Mouse (Mus musculus): ENCODE results near the gene Hsf2bp. TPM values are rescaled to one million over a fixed set of nuclear protein-coding genes. Genes with fewer than 3 reads are reported as not detected.
A peak's percentile ranks its signal among the peaks of the same experiment; 100 is the strongest.

Hsf2bp gene
- polyA plus RNA-seq, 1 experiment = 5.1 TPM

DNA sequence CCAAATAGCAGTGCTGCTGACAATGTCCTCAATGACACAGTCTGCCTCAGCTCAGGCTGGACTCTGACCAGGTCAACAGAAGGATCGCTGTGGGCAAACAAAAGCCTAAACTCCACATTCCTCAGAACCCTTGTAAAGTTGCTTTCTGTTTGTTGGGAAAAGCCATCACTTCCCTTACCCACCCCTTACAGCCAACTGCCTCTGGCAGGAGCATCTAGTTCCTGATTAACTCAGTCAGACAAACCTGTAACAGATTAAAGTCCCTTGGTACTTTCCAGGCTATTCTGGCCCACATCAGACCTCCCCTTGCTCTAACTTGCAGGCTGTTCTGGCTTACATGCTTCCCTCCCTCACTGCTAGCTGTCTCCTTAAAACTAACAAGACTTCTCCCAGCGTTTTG, 70.5 kb downstream of the Hsf2bp start:
- peak; percentile 94 for DNase-seq
- 6% methylated on average over 2 of the region's 2 CpGs for WGBS
- no peak overlapping the region for H3K4me3 ChIP-seq (ENCODE audit: insufficient read depth, low read depth, low read length)
- peaks cover 35% of the 10 kb centered on the region for H3K4me1 ChIP-seq (ENCODE audit: control insufficient read depth, insufficient read depth, low read length)
- no peaks in the 10 kb centered on the region for H3K36me3 ChIP-seq (ENCODE audit: control insufficient read depth, insufficient read depth, low read length)
- H3K27me3 ChIP-seq (replicated peaks; ENCODE audit: control insufficient read depth, insufficient read depth, low read length) = no peaks in the 10 kb centered on the region
- peak overlapping the region; percentile 95 for H3K27ac ChIP-seq (ENCODE audit: insufficient read depth, low read depth, low read length)
- no peak for TF ChIP-seq POLR2A (IDR thresholded peaks at IDR 0.05; ENCODE audit: low read depth, low read length)
- no peak for TF ChIP-seq CTCF (conservative IDR thresholded peaks at IDR 0.05; ENCODE audit: insufficient read depth, insufficient read length, low read depth, low read length)

- no peak overlapping the region for H3K4me3 ChIP-seq (ENCODE audit: insufficient read depth, low read depth, low read length)
- no peak overlapping the region for H3K27ac ChIP-seq (ENCODE audit: insufficient read depth, low read depth, low read length)
- WGBS = 65% methylated on average over 4 of the region's 4 CpGs
- TF ChIP-seq CTCF (conservative IDR thresholded peaks at IDR 0.05; ENCODE audit: insufficient read depth, insufficient read length, low read depth, low read length) (no peak), POLR2A (IDR thresholded peaks at IDR 0.05; ENCODE audit: low read depth, low read length) (no peak)
- no peaks in the 10 kb centered on the region for H3K36me3 ChIP-seq (ENCODE audit: control insufficient read depth, insufficient read depth, low read length)
- no peak for DNase-seq
- peaks cover 36% of the 10 kb centered on the region for H3K4me1 ChIP-seq (ENCODE audit: control insufficient read depth, insufficient read depth, low read length)
- no peaks in the 10 kb centered on the region for H3K27me3 ChIP-seq (replicated peaks; ENCODE audit: control insufficient read depth, insufficient read depth, low read length)
These were observed 73.2 kb downstream of the Hsf2bp start for GRCm38 (mm10) chr17:31962930-31963329.

- peak overlapping the region; percentile 26; the same call in 1 of the 2 replicates for H3K27ac ChIP-seq (ENCODE audit: insufficient read depth, low read depth, low read length)
- no peak for DNase-seq
- H3K4me1 ChIP-seq (ENCODE audit: control insufficient read depth, insufficient read depth, low read length) = peaks cover 31% of the 10 kb centered on the region
- H3K27me3 ChIP-seq (replicated peaks; ENCODE audit: control insufficient read depth, insufficient read depth, low read length) = no peaks in the 10 kb centered on the region
- no peak overlapping the region for H3K4me3 ChIP-seq (ENCODE audit: insufficient read depth, low read depth, low read length)
- WGBS = 85% methylated on average over 5 of the region's 5 CpGs
- H3K36me3 ChIP-seq (ENCODE audit: control insufficient read depth, insufficient read depth, low read length) = no peaks in the 10 kb centered on the region
- TF ChIP-seq CTCF (conservative IDR thresholded peaks at IDR 0.05; ENCODE audit: insufficient read depth, insufficient read length, low read depth, low read length) = no peak
- no peak for TF ChIP-seq POLR2A (IDR thresholded peaks at IDR 0.05; ENCODE audit: low read depth, low read length)
These were observed 73.9 kb downstream of the Hsf2bp start for GRCm38 (mm10) chr17:31962281-31962680.

DNA sequence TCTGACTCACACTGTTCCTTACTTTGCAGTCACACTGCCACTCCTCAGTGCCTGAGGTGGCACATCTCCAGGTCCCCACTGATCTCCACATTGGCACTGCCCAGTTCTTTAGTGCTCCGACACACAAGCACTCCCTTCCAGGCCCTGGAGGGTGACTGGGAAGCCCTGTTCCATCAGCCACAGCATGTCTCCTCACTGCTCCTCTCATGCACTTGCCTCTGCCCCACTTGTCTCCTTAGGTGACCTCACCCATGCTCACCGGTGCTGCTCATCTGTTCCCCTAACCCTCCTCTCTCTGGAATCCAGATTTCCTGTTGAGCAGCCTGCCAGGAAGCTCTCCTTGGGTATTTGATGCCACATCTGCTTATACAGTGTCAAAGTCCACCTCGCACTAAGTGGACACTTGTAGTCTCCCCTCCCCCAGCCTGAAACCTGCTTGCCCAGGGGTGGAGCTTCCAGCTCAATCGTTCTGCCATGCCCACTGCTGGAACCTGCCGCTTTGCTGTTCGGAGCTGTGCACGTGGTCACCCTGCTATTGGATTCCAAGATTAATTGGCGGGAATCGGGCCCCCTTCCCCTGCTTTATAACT, 81.5 kb downstream of the Hsf2bp start:
- Histone ChIP-seq H3K27me3 (replicated peaks; ENCODE audit: control insufficient read depth, insufficient read depth, low read length) (no peaks in the 10 kb centered on the region), H3K4me3 (ENCODE audit: insufficient read depth, low read depth, low read length) (no peak overlapping the region), H3K36me3 (ENCODE audit: control insufficient read depth, insufficient read depth, low read length) (no peaks in the 10 kb centered on the region), H3K4me1 (ENCODE audit: control insufficient read depth, insufficient read depth, low read length) (peaks cover 2% of the 10 kb centered on the region; the same call in 1 of the 2 replicates), H3K27ac (ENCODE audit: insufficient read depth, low read depth, low read length) (peak overlapping the region; percentile 65)
- no peak for TF ChIP-seq POLR2A (IDR thresholded peaks at IDR 0.05; ENCODE audit: low read depth, low read length)
- TF ChIP-seq CTCF (conservative IDR thresholded peaks at IDR 0.05; ENCODE audit: insufficient read depth, insufficient read length, low read depth, low read length) = no peak
- DNase-seq = peak; percentile 91
- 67% methylated on average over 9 of the region's 9 CpGs for WGBS

DNA sequence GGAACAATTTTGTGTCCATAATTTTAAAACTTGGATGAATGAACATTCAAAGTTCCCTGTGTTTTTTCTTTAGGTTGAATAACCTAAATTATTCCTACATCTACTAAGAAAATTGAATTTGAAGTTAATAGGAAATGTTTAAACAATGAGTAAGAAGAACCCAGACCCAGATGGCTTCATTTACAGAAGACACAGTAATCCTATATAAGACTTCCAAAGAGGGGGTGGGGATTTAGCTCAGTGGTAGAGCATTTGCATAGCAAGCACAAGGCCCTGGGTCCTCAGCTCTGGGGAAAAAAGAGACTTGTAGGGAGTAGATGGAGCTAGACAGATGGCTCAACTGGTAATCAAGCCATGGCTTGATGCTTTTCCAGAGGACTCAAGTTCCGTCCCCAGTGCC, 87.1 kb downstream of the Hsf2bp start:
- H3K27me3 ChIP-seq (replicated peaks; ENCODE audit: control insufficient read depth, insufficient read depth, low read length) = no peaks in the 10 kb centered on the region
- no peak for DNase-seq
- H3K4me3 ChIP-seq (ENCODE audit: insufficient read depth, low read depth, low read length) = no peak overlapping the region
- no peak for TF ChIP-seq CTCF (conservative IDR thresholded peaks at IDR 0.05; ENCODE audit: insufficient read depth, insufficient read length, low read depth, low read length)
- no peak for TF ChIP-seq POLR2A (IDR thresholded peaks at IDR 0.05; ENCODE audit: low read depth, low read length)
- WGBS = 97% methylated on average over 1 of the region's 1 CpGs
- no peaks in the 10 kb centered on the region for H3K36me3 ChIP-seq (ENCODE audit: control insufficient read depth, insufficient read depth, low read length)
- H3K4me1 ChIP-seq (ENCODE audit: control insufficient read depth, insufficient read depth, low read length) = peaks cover 3% of the 10 kb centered on the region; the same call in 1 of the 2 replicates
- H3K27ac ChIP-seq (ENCODE audit: insufficient read depth, low read depth, low read length) = no peak overlapping the region

DNA sequence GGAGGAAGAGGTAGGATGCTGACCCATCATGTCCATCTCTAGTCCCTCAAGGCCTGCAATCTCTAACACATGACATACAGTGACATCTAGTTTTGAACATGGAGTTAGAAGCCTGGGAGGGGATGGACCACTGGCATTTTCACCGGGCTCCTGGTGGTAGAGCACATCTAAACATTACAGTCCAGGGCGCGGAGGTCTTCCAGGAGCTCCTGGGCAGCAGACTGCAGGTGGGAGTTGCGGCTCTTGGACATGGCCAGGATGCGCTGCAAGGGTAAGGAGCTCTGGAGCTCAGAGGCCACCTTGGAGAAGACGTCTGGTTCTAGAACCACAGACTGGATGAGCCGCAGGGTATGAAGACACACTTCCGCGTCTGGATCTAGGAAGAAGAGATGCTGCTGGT, 89.7 kb downstream of the Hsf2bp start:
- WGBS = 95% methylated on average over 9 of the region's 9 CpGs
- Histone ChIP-seq H3K4me1 (ENCODE audit: control insufficient read depth, insufficient read depth, low read length) (peaks cover 4% of the 10 kb centered on the region; the same call in 1 of the 2 replicates), H3K27ac (ENCODE audit: insufficient read depth, low read depth, low read length) (no peak overlapping the region), H3K27me3 (replicated peaks; ENCODE audit: control insufficient read depth, insufficient read depth, low read length) (no peaks in the 10 kb centered on the region), H3K4me3 (ENCODE audit: insufficient read depth, low read depth, low read length) (no peak overlapping the region), H3K36me3 (ENCODE audit: control insufficient read depth, insufficient read depth, low read length) (no peaks in the 10 kb centered on the region)
- no peak for DNase-seq
- TF ChIP-seq CTCF (conservative IDR thresholded peaks at IDR 0.05; ENCODE audit: insufficient read depth, insufficient read length, low read depth, low read length) = no peak
- no peak for TF ChIP-seq POLR2A (IDR thresholded peaks at IDR 0.05; ENCODE audit: low read depth, low read length)

DNA sequence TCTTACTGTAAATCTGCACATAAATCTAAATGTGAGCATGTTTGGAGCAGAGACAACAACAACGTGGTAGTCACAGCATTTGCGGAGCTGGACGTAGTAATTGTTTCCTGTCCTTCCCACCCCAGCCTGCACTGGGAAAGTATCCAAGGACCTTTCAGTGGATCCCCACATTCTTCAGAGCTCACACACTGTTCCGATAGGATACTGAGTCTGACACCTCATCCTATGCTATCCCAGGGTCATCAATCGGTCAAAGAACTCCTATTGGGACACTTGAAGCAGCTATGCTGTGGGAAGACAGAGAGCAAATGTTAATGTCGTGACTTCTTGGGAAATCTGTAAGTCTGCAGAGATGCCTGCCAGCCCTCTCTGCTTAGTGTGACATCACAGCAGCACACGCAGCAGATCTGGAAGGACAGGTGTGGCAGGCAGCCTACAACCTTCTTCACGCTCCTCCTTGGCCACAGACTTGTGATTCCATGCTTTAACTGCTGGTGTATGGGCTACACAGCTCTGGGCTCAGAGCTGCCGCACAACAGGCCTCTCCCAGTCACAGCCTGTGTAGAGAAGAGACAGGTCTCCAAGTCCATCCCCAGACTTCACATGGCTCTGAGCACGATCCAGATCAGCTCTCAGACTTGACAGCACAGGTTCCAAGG, 92.1 kb downstream of the Hsf2bp start:
- Histone ChIP-seq H3K4me1 (ENCODE audit: control insufficient read depth, insufficient read depth, low read length) (peaks cover 23% of the 10 kb centered on the region), H3K27ac (ENCODE audit: insufficient read depth, low read depth, low read length) (no peak overlapping the region), H3K4me3 (ENCODE audit: insufficient read depth, low read depth, low read length) (no peak overlapping the region), H3K36me3 (ENCODE audit: control insufficient read depth, insufficient read depth, low read length) (no peaks in the 10 kb centered on the region), H3K27me3 (replicated peaks; ENCODE audit: control insufficient read depth, insufficient read depth, low read length) (no peaks in the 10 kb centered on the region)
- TF ChIP-seq POLR2A (IDR thresholded peaks at IDR 0.05; ENCODE audit: low read depth, low read length) (no peak), CTCF (conservative IDR thresholded peaks at IDR 0.05; ENCODE audit: insufficient read depth, insufficient read length, low read depth, low read length) (no peak)
- 67% methylated on average over 10 of the region's 10 CpGs for WGBS
- DNase-seq = peak; percentile 65

All from kidney, adult 2 months (tissue).